Mouse (Mus musculus) hindbrain, embryonic 12.5 days (tissue): ENCODE measurements at regions not wholly inside any gene's neighbourhood (a gene's known extent, or its start where the extent isn't known, plus 50 kb on each side); places are given as distances from the start of the nearest gene placed in this dataset.

Experiments used
- ATAC-seq: fragments of 200-750 bp; cut with Nextera tagmentation; 2 replicates; pipeline ENCODE4 v1.8.0; 2017; ENCODE audit warnings: moderate TSS enrichment; ENCODE audit not compliant: low FRiP score
- H3K27ac ChIP-seq: fragments of 300-500 bp; sonication (generic); 2 replicates; pipeline ENCODE4 v1.5.1; 2016; ENCODE audit warnings: mild to moderate bottlenecking
- H3K27me3 ChIP-seq: fragments of 300-500 bp; sonication (generic); 2 replicates; pipeline ENCODE4 v1.6.1; 2016; ENCODE audit warnings: mild to moderate bottlenecking
- H3K36me3 ChIP-seq: fragments of 300-500 bp; sonication (generic); 2 replicates; pipeline ENCODE4 v1.6.1; 2016; ENCODE audit warnings: mild to moderate bottlenecking
- H3K4me1 ChIP-seq: fragments of 300-500 bp; sonication (generic); 2 replicates; pipeline ENCODE4 v1.6.1; 2016
- H3K4me2 ChIP-seq: fragments of 300-500 bp; sonication (generic); replicated peaks from 2 replicates; pipeline ENCODE4 v1.6.1; 2016; ENCODE audit warnings: mild to moderate bottlenecking
- H3K4me3 ChIP-seq: fragments of 300-500 bp; sonication (generic); 2 replicates; pipeline ENCODE4 v1.5.1; 2016; ENCODE audit warnings: mild to moderate bottlenecking
- H3K9ac ChIP-seq: fragments of 300-500 bp; sonication (generic); 2 replicates; pipeline ENCODE4 v1.6.1; 2016; ENCODE audit warnings: mild to moderate bottlenecking, moderate library complexity
- H3K9me3 ChIP-seq: fragments of 300-500 bp; sonication (generic); replicated peaks from 2 replicates; pipeline ENCODE4 v1.6.1; 2016; ENCODE audit warnings: mild to moderate bottlenecking
- WGBS: fragments of 180-500 bp; shearing (Covaris S2); methylation state at CpG from one replicate; pipeline ENCODE4 v1.1.7; 2016; 5-methylcytosine and 5-hydroxymethylcytosine counted together

GRCm38 (mm10) chr2:94248948-94249347, 91.2 kb upstream of the Hsd17b12 start:
- Histone ChIP-seq H3K36me3 (no peaks in the 10 kb centered on the region), H3K4me1 (peaks cover 22% of the 10 kb centered on the region; the same call in 1 of the 2 replicates), H3K27ac (no peak overlapping the region), H3K4me3 (no peak overlapping the region), H3K4me2 (no peak overlapping the region), H3K27me3 (peaks cover 51% of the 10 kb centered on the region), H3K9ac (no peak overlapping the region), H3K9me3 (no peaks in the 10 kb centered on the region)
- WGBS, result 69% methylated on average over 3 of the region's 3 CpGs
- ATAC-seq, result no peak

DNA sequence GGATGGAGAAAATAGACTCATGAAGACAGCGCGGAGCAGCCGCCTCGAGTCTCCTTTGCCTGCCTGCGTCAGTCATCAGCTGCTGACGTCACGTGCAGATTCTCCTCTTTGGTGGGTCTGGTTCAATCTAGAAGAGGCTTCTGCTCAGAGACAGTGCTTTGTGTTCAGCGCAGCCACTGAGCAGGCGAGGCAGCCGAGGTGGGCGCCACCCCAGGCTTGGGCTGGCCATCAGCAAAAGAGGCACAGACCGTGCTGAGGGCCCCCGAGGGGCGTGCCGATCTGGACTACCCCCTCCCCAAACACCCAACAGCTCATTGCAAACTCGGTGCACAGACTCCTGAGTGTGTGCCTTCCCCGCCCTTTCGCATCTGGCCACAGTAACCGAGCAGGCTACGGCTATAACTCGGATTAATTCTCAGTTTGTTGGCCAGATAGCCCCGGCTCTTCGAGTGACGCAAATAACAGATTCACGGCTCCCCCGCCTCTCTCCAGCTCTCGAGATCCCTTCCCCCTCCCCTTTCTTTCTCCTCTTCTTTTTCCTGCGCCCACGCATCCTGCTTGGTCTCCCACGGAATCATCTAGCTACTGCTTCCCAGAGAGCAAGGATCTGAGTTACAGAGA, 89.2 kb upstream of the Hsd17b12 start:
- Histone ChIP-seq H3K27me3 (peaks cover 71% of the 10 kb centered on the region), H3K27ac (peak overlapping the region; percentile 88), H3K4me3 (peak overlapping the region; percentile 39), H3K9me3 (no peaks in the 10 kb centered on the region), H3K4me1 (peaks cover 34% of the 10 kb centered on the region), H3K36me3 (no peaks in the 10 kb centered on the region), H3K9ac (peak overlapping the region; percentile 63), H3K4me2 (peak overlapping the region; percentile 63)
- WGBS, result under 1% methylated on average over 30 of the region's 30 CpGs
- peak; percentile 87 for ATAC-seq

- H3K9me3 ChIP-seq, result no peaks in the 10 kb centered on the region
- no peaks in the 10 kb centered on the region for H3K36me3 ChIP-seq
- 0 out of 2 replicates have a peak, but pooled peaks have one; percentile 20 for ATAC-seq
- H3K4me2 ChIP-seq, result peak overlapping the region; percentile 63
- H3K4me3 ChIP-seq, result peak overlapping the region; percentile 39
- peaks cover 78% of the 10 kb centered on the region for H3K27me3 ChIP-seq
- peaks cover 39% of the 10 kb centered on the region for H3K4me1 ChIP-seq
- 43% methylated on average over 9 of the region's 9 CpGs for WGBS
- H3K9ac ChIP-seq, result peak overlapping the region; percentile 63; the same call in 1 of the 2 replicates
- peak overlapping the region; percentile 88 for H3K27ac ChIP-seq
Observed at GRCm38 (mm10) chr2:94246180-94246611, 88.4 kb upstream of the Hsd17b12 start.

- Histone ChIP-seq H3K4me3 (peak overlapping the region; percentile 39), H3K27ac (no peak overlapping the region), H3K9ac (no peak overlapping the region), H3K4me2 (peak overlapping the region; percentile 63), H3K4me1 (peaks cover 46% of the 10 kb centered on the region), H3K9me3 (no peaks in the 10 kb centered on the region), H3K36me3 (no peaks in the 10 kb centered on the region), H3K27me3 (peaks cover 84% of the 10 kb centered on the region)
- 3% methylated on average over 16 of the region's 16 CpGs for WGBS
- ATAC-seq, result peak; percentile 41
Observed at GRCm38 (mm10) chr2:94245305-94245959, 87.7 kb upstream of the Hsd17b12 start.

DNA sequence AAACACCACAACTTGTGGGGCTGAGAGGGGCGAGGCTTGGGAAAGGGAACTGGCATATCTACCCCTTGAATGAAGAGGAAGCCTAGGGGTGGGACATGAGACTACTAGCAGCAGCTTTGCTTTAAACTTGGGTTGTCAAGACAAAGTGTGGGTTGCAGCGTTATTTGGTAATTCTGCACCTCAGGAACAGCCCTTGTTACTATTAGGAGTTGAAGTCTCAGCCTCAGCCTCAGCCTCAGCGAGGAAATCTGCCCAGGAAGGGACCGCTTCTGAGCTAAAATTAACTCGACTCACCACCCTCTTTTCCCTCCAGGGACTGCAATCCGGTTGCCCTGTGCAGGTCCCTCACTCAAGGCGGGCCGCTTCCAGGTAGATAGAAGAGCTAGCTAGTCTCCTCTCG, 86.4 kb upstream of the Hsd17b12 start:
- Histone ChIP-seq H3K27ac (no peak overlapping the region), H3K9me3 (no peaks in the 10 kb centered on the region), H3K36me3 (no peaks in the 10 kb centered on the region), H3K4me3 (no peak overlapping the region), H3K9ac (no peak overlapping the region), H3K4me1 (peaks cover 54% of the 10 kb centered on the region), H3K27me3 (peaks cover 95% of the 10 kb centered on the region), H3K4me2 (no peak overlapping the region; the same call in 1 of the 2 replicates)
- no peak for ATAC-seq
- 1% methylated on average over 9 of the region's 9 CpGs for WGBS

GRCm38 (mm10) chr2:94243053-94243916, 85.5 kb upstream of the Hsd17b12 start:
- Histone ChIP-seq H3K4me1 (peaks cover 54% of the 10 kb centered on the region), H3K4me2 (peak overlapping the region; percentile 49), H3K36me3 (no peaks in the 10 kb centered on the region), H3K9me3 (no peaks in the 10 kb centered on the region), H3K27ac (no peak overlapping the region), H3K4me3 (peak overlapping the region; percentile 24), H3K27me3 (peaks cover 97% of the 10 kb centered on the region), H3K9ac (no peak overlapping the region)
- no peak for ATAC-seq
- WGBS, result under 1% methylated on average over 50 of the region's 50 CpGs

- H3K9ac ChIP-seq, result no peak overlapping the region
- peak overlapping the region; percentile 24 for H3K4me3 ChIP-seq
- no peaks in the 10 kb centered on the region for H3K36me3 ChIP-seq
- H3K4me1 ChIP-seq, result peaks cover 53% of the 10 kb centered on the region
- no peak for ATAC-seq
- peak overlapping the region; percentile 49 for H3K4me2 ChIP-seq
- H3K9me3 ChIP-seq, result no peaks in the 10 kb centered on the region
- WGBS, result 0% methylated on average over 7 of the region's 7 CpGs
- H3K27ac ChIP-seq, result no peak overlapping the region
- H3K27me3 ChIP-seq, result peaks cover 99% of the 10 kb centered on the region
Observed at GRCm38 (mm10) chr2:94242406-94243052, 84.8 kb upstream of the Hsd17b12 start.

- Histone ChIP-seq H3K4me1 (peaks cover 50% of the 10 kb centered on the region), H3K9ac (no peak overlapping the region), H3K36me3 (no peaks in the 10 kb centered on the region), H3K27ac (no peak overlapping the region), H3K4me3 (no peak overlapping the region), H3K9me3 (no peaks in the 10 kb centered on the region), H3K27me3 (peaks cover 97% of the 10 kb centered on the region), H3K4me2 (no peak overlapping the region)
- WGBS, result 4% methylated on average over 4 of the region's 4 CpGs
- ATAC-seq, result no peak
Observed at GRCm38 (mm10) chr2:94242051-94242397, 84.3 kb upstream of the Hsd17b12 start.

DNA sequence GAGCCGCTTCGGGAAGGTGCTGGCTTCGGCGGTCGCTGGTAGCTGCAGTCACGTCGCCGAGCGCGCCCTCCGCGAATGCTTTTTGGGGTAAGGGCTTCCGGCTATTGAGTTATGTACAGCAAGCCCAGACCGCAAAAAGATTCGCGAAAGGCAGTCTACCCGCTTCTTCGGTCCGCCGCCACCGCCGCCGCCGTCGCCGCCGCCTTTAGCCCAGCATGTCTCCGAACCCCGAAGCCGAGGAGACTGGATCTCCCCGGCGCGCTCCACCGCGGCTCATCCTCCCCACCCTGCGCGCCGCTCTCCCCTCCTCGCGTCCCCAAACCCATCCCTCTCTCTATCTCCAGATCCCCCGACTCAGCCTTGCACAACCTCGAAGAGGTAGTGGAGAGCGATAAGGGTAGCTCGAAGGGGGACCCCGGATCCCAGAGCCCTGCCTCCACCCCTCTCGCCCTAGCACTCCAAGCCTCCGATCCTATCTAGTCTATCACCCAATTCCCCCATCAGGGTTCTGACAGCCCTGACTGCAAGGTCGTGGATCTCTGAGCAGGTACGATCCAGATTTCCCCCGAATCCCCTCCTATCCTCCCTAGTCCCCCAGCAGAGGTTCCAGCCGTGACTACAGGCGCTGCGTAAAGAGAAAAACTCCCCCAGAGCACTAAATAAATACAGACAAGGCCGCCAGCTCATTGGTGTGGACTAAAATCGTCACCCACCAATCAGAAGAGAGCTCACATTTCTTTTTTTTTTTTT, 83.7 kb upstream of the Hsd17b12 start:
- H3K9me3 ChIP-seq, result no peaks in the 10 kb centered on the region
- peaks cover 94% of the 10 kb centered on the region for H3K27me3 ChIP-seq
- 0 out of 2 replicates have a peak, but pooled peaks have one; percentile 3 for ATAC-seq
- peak overlapping the region; percentile 71 for H3K4me2 ChIP-seq
- peak overlapping the region; percentile 38 for H3K4me3 ChIP-seq
- under 1% methylated on average over 55 of the region's 55 CpGs for WGBS
- no peaks in the 10 kb centered on the region for H3K36me3 ChIP-seq
- H3K9ac ChIP-seq, result peak overlapping the region; percentile 27; the same call in 1 of the 2 replicates
- no peak overlapping the region for H3K27ac ChIP-seq
- H3K4me1 ChIP-seq, result peaks cover 48% of the 10 kb centered on the region

DNA sequence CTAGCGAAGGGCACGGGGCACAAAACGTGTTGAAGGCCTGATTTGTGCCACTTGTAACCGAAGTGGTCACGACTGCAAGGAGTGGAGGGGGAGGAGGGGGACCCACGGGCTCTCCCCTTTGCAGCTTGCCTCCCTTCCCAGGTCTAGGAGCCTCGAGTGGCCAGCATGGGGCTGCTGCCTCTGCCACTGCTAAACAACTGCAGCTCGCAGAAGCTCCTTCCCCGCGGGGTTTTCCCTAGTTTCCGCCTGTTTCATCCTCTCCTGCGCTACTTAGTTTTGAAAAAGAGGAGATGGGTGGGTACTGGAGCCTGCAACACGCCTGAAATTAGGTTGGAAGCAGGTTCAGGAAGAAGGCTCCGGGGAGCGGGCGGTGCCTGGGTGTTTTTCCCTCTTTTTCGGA, 82.6 kb upstream of the Hsd17b12 start:
- Histone ChIP-seq H3K4me3 (peak overlapping the region; percentile 38; the same call in 1 of the 2 replicates), H3K27me3 (peaks cover 84% of the 10 kb centered on the region), H3K4me1 (peaks cover 39% of the 10 kb centered on the region), H3K4me2 (peak overlapping the region; percentile 71), H3K27ac (no peak overlapping the region), H3K36me3 (no peaks in the 10 kb centered on the region), H3K9ac (no peak overlapping the region), H3K9me3 (no peaks in the 10 kb centered on the region)
- no peak for ATAC-seq
- WGBS, result 2% methylated on average over 17 of the region's 17 CpGs

DNA sequence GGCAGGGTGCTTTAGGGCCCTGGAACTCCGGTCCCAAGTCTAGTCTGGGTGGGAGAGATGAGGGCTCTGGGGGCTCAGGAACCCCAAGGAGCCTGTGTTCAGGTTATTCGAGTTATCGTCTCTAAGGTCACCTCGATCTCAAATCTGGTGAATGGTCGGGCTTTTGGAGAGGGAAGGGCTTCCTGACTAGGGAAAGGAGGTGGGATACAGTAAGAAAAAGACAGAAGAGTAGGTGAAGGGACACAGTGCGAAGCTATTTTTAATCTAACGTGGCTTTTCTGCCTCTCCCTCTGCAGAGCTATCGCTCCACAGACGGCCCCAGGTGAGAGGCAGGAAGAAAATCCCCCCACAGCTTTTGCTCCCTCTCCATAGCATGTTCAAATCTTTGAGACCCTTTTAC, 81.8 kb upstream of the Hsd17b12 start:
- no peaks in the 10 kb centered on the region for H3K9me3 ChIP-seq
- H3K4me3 ChIP-seq, result no peak overlapping the region
- no peak overlapping the region for H3K4me2 ChIP-seq
- H3K27me3 ChIP-seq, result peaks cover 75% of the 10 kb centered on the region
- H3K9ac ChIP-seq, result no peak overlapping the region
- ATAC-seq, result no peak
- 15% methylated on average over 9 of the region's 9 CpGs for WGBS
- peaks cover 36% of the 10 kb centered on the region for H3K4me1 ChIP-seq
- no peak overlapping the region for H3K27ac ChIP-seq
- no peaks in the 10 kb centered on the region for H3K36me3 ChIP-seq
